Mouse (Mus musculus) hindbrain, embryonic 16.5 days (tissue): Measurements from ENCODE around the gene Elavl3. TPM values are rescaled to one million over a fixed set of nuclear protein-coding genes. Genes with fewer than 3 reads are reported as not detected.

Experiments used
- ATAC-seq: fragments of 200-750 bp; cut with Nextera tagmentation; 2 replicates; pipeline ENCODE4 v1.8.0; 2017; ENCODE audit warnings: moderate TSS enrichment, moderate library complexity
- H3K27ac ChIP-seq: fragments of 300-500 bp; sonication (generic); 2 replicates; pipeline ENCODE4 v1.5.1; 2014; ENCODE audit warnings: low read depth, mild to moderate bottlenecking, control low read depth, low read length, moderate library complexity
- H3K27me3 ChIP-seq: fragments of 300-500 bp; sonication (generic); replicated peaks from 2 replicates; pipeline ENCODE4 v1.6.1; 2014; ENCODE audit warnings: low read length; ENCODE audit not compliant: control insufficient read depth, insufficient read depth
- H3K36me3 ChIP-seq: fragments of 300-500 bp; sonication (generic); 2 replicates; pipeline ENCODE4 v1.6.1; 2014; ENCODE audit warnings: mild to moderate bottlenecking, low read length, moderate library complexity, mixed read lengths; ENCODE audit not compliant: control insufficient read depth, insufficient read depth
- H3K4me1 ChIP-seq: fragments of 300-500 bp; sonication (generic); 2 replicates; pipeline ENCODE4 v1.6.1; 2014; ENCODE audit warnings: low read depth, low read length; ENCODE audit not compliant: control insufficient read depth, insufficient read depth
- H3K4me2 ChIP-seq: fragments of 300-500 bp; sonication (generic); 2 replicates; pipeline ENCODE4 v1.6.1; 2014; ENCODE audit warnings: mild to moderate bottlenecking, low read length, control low read depth, moderate library complexity
- H3K4me3 ChIP-seq: fragments of 300-500 bp; sonication (generic); 2 replicates; pipeline ENCODE4 v1.5.1; 2014; ENCODE audit warnings: mild to moderate bottlenecking, low read length, control low read depth, moderate library complexity
- H3K9ac ChIP-seq: fragments of 300-500 bp; sonication (generic); 2 replicates; pipeline ENCODE4 v1.6.1; 2014; ENCODE audit warnings: low read depth, mild to moderate bottlenecking, control low read depth, low read length, moderate library complexity
- H3K9me3 ChIP-seq: fragments of 300-500 bp; sonication (generic); 2 replicates; pipeline ENCODE4 v1.6.1; 2014; ENCODE audit warnings: mild to moderate bottlenecking, low read length, moderate library complexity; ENCODE audit not compliant: control insufficient read depth
- WGBS: fragments of 180-500 bp; shearing (Covaris S2); extraction: QIAGEN DNeasy Blood & Tissue Kit; methylation state at CpG from one replicate; pipeline ENCODE4 v1.1.7; 2014; 5-methylcytosine and 5-hydroxymethylcytosine counted together
- polyA plus RNA-seq: library from polyadenylated mRNA; unstranded; fragments of >200 nt; fragmentation: Nextera tagmentation; extraction: Ambion mirVana; gene quantifications from 2 replicates; pipeline ENCODE4 v1.2.1, GENCODE M21; 2015

Elavl3 gene
- polyA plus RNA-seq, 1 experiment from 2014 or later, result 77.8 TPM

GRCm38 (mm10) chr9:22002194-22003162 lies 49.3 kb downstream of the Elavl3 start, which contains the start of the genes Ccdc151 and Prkcsh:
Gene Ccdc151, minus strand, starts transcription at chr9:22002634.
Gene Prkcsh, plus strand, starts transcription at chr9:22002806.
- Histone ChIP-seq H3K4me1 (peaks cover 24% of the 10 kb centered on the region), H3K4me2 (peak within 1 kb of the TSS; percentile 91), H3K36me3 (peaks cover 9% of the 10 kb centered on the region; the same call in 1 of the 2 replicates), H3K4me3 (peak within 1 kb of the TSS; percentile 75), H3K9me3 (no peaks in the 10 kb centered on the region), H3K9ac (peak within 1 kb of the TSS; percentile 77), H3K27me3 (no peaks in the 10 kb centered on the region), H3K27ac (peak within 1 kb of the TSS; percentile 77)
- ATAC-seq, result peak; percentile 99
- 6% methylated on average over 57 of the region's 57 CpGs for WGBS

GRCm38 (mm10) chr9:22001633-22002032 lies 50.2 kb downstream of the Elavl3 start:
- peaks cover 9% of the 10 kb centered on the region; the same call in 1 of the 2 replicates for H3K36me3 ChIP-seq
- H3K4me2 ChIP-seq, result peak overlapping the region; percentile 72
- H3K4me1 ChIP-seq, result peaks cover 24% of the 10 kb centered on the region
- no peaks in the 10 kb centered on the region for H3K9me3 ChIP-seq
- H3K27me3 ChIP-seq, result no peaks in the 10 kb centered on the region
- ATAC-seq, result no peak
- H3K4me3 ChIP-seq, result no peak overlapping the region
- no peak overlapping the region for H3K9ac ChIP-seq
- WGBS, result 92% methylated on average over 4 of the region's 4 CpGs
- H3K27ac ChIP-seq, result no peak overlapping the region

DNA sequence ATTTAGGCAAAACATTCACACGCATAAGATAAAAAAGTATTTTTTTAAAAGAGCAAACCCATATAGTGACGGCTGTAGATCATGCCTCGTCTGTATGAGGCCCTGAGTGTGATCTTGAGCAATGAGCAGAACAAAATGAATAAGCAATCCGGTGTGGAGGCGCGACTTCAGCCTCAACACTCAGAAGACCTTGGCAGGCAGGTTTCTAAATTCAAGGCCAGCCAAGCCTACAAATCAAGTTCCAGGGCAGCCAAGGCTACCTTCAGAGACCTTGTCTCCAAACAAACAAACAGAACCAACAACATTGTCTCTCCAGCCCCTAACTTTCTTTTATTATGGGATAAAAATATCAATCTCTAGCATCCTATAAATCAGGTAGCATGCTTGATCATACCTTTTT lies 51.5 kb downstream of the Elavl3 start:
- no peak overlapping the region for H3K4me3 ChIP-seq
- ATAC-seq, result no peak
- H3K4me1 ChIP-seq, result peaks cover 18% of the 10 kb centered on the region
- no peak overlapping the region for H3K4me2 ChIP-seq
- no peaks in the 10 kb centered on the region for H3K9me3 ChIP-seq
- no peaks in the 10 kb centered on the region for H3K27me3 ChIP-seq
- peaks cover 3% of the 10 kb centered on the region; the same call in 1 of the 2 replicates for H3K36me3 ChIP-seq
- no peak overlapping the region for H3K27ac ChIP-seq
- 92% methylated on average over 6 of the region's 6 CpGs for WGBS
- no peak overlapping the region for H3K9ac ChIP-seq

DNA sequence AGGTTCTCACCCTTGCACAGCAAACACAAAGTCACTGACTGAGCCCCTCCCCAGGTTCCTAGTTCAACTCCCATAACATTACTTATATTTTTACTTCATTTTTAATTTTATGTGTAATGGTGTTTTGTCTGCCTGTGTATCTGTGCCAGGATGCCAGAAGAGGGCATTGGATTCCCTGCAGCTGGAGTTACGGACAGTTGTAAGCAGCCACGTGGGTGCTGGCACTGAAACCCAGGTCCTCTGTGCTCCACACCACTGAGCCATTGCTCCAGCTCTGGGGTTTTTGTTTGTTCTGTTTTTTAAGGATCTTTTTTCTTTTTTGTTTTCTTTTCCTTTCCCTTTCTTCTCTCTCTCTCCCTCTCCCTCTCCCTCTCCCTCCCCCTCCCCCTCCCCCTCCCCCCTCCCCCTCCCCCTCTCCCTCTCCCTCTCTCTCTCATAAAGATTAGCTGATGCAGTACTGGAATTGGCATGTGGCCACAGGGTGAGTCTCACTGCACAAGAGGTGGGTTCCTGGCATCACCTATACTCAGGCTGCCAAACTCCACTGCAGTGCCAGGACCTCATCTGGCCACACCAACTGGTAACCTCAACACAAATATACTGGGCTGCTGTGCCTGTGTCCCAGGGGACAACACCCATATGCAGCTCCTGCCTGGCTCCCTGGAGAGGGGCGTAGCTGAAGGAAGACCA lies 55.5 kb downstream of the Elavl3 start:
- Histone ChIP-seq H3K4me2 (no peak overlapping the region), H3K4me3 (no peak overlapping the region), H3K27ac (no peak overlapping the region), H3K4me1 (no peaks in the 10 kb centered on the region), H3K36me3 (no peaks in the 10 kb centered on the region), H3K9me3 (no peaks in the 10 kb centered on the region), H3K9ac (no peak overlapping the region), H3K27me3 (peaks cover 10% of the 10 kb centered on the region)
- WGBS, result 89% methylated on average over 3 of the region's 3 CpGs
- ATAC-seq, result no peak

DNA sequence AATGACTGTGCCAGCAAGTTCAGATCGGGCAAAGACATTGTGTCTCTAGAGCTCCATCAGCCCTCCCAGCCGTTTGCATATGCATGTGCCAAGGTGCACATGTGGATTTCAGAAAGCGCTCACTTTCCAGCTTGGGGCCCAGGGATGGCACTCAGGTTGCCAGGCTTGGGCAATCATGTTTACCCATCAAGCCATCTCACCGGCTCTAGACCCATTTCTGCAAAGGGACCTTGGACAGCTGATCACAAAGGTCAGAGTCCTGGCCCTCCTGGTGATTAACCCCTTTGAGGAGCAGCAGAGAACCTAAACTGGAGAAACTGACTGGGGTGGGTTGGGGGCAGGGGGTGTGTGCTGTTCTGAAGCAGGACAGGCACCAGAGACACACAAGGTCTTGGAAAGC lies 59.6 kb downstream of the Elavl3 start:
- H3K4me1 ChIP-seq, result peaks cover 21% of the 10 kb centered on the region
- no peak for ATAC-seq
- H3K27ac ChIP-seq, result no peak overlapping the region
- H3K9me3 ChIP-seq, result no peaks in the 10 kb centered on the region
- H3K9ac ChIP-seq, result no peak overlapping the region
- no peaks in the 10 kb centered on the region for H3K36me3 ChIP-seq
- peaks cover 42% of the 10 kb centered on the region for H3K27me3 ChIP-seq
- 77% methylated on average over 4 of the region's 4 CpGs for WGBS
- no peak overlapping the region for H3K4me2 ChIP-seq
- H3K4me3 ChIP-seq, result no peak overlapping the region

DNA sequence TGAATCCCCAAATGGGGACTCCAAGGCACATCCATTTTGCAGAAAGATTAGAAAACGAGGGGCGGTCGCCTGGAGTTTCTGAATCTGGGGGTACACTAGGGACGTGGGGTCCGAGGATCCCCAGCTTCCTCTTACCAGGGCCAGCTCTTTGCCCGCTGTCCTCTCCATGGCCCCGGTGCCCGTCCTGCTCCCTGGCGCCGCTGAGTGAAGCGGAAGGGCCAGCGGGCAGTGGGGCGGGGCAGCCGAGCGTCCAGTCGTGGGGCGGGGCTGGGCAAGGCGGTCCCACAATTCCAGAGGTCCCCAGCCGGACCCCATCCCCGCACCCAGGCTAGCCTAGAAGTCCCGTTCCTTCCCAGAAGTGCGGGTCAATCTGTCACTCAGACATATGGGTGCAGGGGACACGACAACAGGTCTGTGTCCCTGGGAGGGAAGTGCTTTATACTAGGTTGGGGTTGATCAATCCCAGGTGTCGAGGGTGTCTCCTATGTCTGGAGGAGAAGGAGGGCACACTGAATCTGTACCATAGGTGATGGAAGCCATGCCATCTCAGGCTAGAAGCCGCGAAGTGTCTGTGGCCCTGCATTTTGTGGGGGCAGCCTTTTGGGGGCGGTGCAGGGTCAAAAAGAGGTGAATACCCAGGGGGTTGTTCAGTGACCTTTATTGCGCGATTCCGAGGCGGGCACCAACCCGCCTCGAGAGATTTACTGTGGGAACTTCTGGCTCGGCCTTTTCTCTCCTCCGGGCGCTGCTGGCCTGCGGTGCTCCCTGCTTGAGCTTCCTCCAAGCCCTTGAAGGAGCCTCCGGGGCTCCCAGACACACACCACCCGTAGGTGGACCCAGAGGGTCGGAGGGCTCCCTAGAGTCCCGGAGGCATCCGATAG lies 62.4 kb downstream of the Elavl3 start, which contains the start of gene Rgl3:
TSS of gene Rgl3 (minus strand) at position 217 of the 881 bp plus-strand sequence.
- peaks cover 52% of the 10 kb centered on the region for H3K27me3 ChIP-seq
- peak; percentile 29; the same call in 1 of the 2 replicates for ATAC-seq
- peaks cover 21% of the 10 kb centered on the region for H3K4me1 ChIP-seq
- no peak within 1 kb of the TSS for H3K27ac ChIP-seq
- H3K9me3 ChIP-seq, result no peaks in the 10 kb centered on the region
- H3K4me2 ChIP-seq, result peak within 1 kb of the TSS; percentile 78
- H3K4me3 ChIP-seq, result peak within 1 kb of the TSS; percentile 42
- 2% methylated on average over 42 of the region's 42 CpGs for WGBS
- H3K36me3 ChIP-seq, result no peaks in the 10 kb centered on the region
- H3K9ac ChIP-seq, result peak within 1 kb of the TSS; percentile 54

- Histone ChIP-seq H3K4me2 (peak overlapping the region; percentile 78), H3K4me1 (peaks cover 21% of the 10 kb centered on the region), H3K9ac (peak overlapping the region; percentile 54), H3K36me3 (no peaks in the 10 kb centered on the region), H3K27me3 (peaks cover 52% of the 10 kb centered on the region), H3K9me3 (no peaks in the 10 kb centered on the region), H3K27ac (no peak overlapping the region), H3K4me3 (peak overlapping the region; percentile 42)
- WGBS, result under 1% methylated on average over 32 of the region's 32 CpGs
- 0 out of 2 replicates have a peak, but pooled peaks have one; percentile 13 for ATAC-seq
These were observed 63.3 kb downstream of the Elavl3 start for GRCm38 (mm10) chr9:21988421-21989101.
